Mouse (Mus musculus): ENCODE results near the gene Gngt2. TPM values are rescaled to one million over a fixed set of nuclear protein-coding genes. Genes with fewer than 3 reads are reported as not detected.

Gngt2 gene
- polyA plus RNA-seq, 1 experiment: 2.7 TPM

DNA sequence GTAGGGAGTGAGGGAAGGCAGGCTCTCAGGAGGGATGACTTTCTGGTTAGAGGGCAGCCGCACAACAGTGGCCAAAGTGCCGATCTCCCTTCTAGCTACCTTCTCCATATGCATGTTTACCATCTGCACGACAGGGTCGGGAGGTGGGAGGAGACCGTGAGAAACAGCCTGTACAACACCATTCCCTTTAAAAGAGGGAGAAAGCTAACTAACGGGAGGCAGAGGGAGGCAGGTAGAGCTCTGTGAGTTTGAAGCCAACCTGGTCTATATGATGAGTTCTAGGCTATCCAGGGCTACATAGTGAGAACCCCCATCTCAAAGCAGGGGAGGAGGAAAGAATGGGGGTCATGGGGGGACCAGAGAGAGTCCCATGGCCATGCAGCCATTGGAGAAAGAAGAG, 1.2 kb upstream of the Gngt2 start:
- H3K4me3 ChIP-seq (ENCODE audit: insufficient read depth, poor library complexity, severe bottlenecking): no peak overlapping the region
- H3K36me3 ChIP-seq (ENCODE audit: control insufficient read depth, insufficient read depth): no peaks in the 10 kb centered on the region
- no peak overlapping the region for H3ac ChIP-seq (ENCODE audit: control insufficient read depth, insufficient read length, low read depth)
- H3K79me3 ChIP-seq (ENCODE audit: low read depth): no peaks in the 10 kb centered on the region
- no peaks in the 10 kb centered on the region for H3K27me3 ChIP-seq (ENCODE audit: control insufficient read depth, insufficient read depth, insufficient read length)
- no peaks in the 10 kb centered on the region for H3K79me2 ChIP-seq (ENCODE audit: control insufficient read depth, insufficient read depth)
- TF ChIP-seq MYOD1 (IDR thresholded peaks at IDR 0.05; ENCODE audit: control insufficient read depth, insufficient read length, low read depth): no peak
- no peak for TF ChIP-seq CEBPB (IDR thresholded peaks at IDR 0.05; ENCODE audit: low read depth)
- no peak for TF ChIP-seq MAX (IDR thresholded peaks at IDR 0.05)
- TF ChIP-seq MYOG (IDR thresholded peaks at IDR 0.05; ENCODE audit: control insufficient read depth, extremely low read depth, insufficient read length): no peak
- no peak for TF ChIP-seq FOSL1 (IDR thresholded peaks at IDR 0.05; ENCODE audit: insufficient read depth, low read length, poor library complexity, severe bottlenecking)
- TF ChIP-seq USF1 (IDR thresholded peaks at IDR 0.05; ENCODE audit: low read depth): no peak
- no peak for TF ChIP-seq CTCF (IDR thresholded peaks at IDR 0.05; ENCODE audit: control insufficient read depth, insufficient read depth, insufficient read length)

DNA sequence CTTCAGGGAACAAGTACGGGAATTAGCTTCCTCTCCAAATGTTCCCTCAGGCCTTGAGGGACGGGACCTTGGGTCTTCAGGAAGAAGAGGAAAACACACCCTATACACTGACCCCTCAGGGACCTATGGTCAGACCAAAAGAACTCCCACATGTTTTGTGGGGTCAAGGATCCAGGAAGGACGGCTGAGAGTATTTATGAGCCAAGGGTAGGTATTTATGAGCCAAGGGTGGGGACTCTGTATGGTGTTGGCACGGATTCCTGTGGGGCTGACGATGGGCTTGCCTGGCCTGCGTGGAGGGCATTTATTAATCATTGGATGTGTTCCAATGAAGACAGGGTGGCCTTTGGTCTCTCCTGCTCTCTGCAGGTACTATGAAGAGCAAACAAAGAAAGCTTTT, 583 bp upstream of the Gngt2 start:
- no peaks in the 10 kb centered on the region for H3K79me2 ChIP-seq (ENCODE audit: control insufficient read depth, insufficient read depth)
- no peaks in the 10 kb centered on the region for H3K27me3 ChIP-seq (ENCODE audit: control insufficient read depth, insufficient read depth, insufficient read length)

DNA sequence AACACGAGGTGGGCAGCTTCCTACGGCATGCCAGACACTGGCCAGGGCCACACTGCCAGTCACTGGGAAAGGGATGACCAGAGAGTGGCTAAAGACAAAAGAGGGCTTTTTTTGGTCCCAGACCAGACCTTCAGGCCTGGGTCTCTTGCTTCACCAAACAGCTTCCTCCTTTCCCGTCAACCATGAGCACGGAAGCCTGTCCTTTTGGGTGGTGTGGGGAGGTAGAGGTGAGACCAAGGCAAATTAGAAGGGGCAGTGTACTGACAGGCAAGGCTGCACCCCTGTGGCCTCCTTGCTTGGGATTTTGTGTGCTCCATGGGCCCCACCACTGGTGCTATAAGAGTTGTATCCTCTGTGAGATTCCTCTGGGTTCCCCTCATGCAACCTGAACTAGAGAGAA, 1.6 kb downstream of the Gngt2 start:
- Histone ChIP-seq H3ac (ENCODE audit: control insufficient read depth, insufficient read length, low read depth) (no peak overlapping the region), H3K27me3 (ENCODE audit: control insufficient read depth, insufficient read depth, insufficient read length) (no peaks in the 10 kb centered on the region), H3K4me3 (ENCODE audit: insufficient read depth, poor library complexity, severe bottlenecking) (no peak overlapping the region), H3K36me3 (ENCODE audit: control insufficient read depth, insufficient read depth) (no peaks in the 10 kb centered on the region), H3K79me2 (ENCODE audit: control insufficient read depth, insufficient read depth) (no peaks in the 10 kb centered on the region), H3K79me3 (ENCODE audit: low read depth) (no peaks in the 10 kb centered on the region)
- no peak for TF ChIP-seq MYOD1 (IDR thresholded peaks at IDR 0.05; ENCODE audit: control insufficient read depth, insufficient read length, low read depth)
- no peak for TF ChIP-seq MAX (IDR thresholded peaks at IDR 0.05)
- TF ChIP-seq FOSL1 (IDR thresholded peaks at IDR 0.05; ENCODE audit: insufficient read depth, low read length, poor library complexity, severe bottlenecking): no peak
- no peak for TF ChIP-seq CTCF (IDR thresholded peaks at IDR 0.05; ENCODE audit: control insufficient read depth, insufficient read depth, insufficient read length)
- no peak for TF ChIP-seq MYOG (IDR thresholded peaks at IDR 0.05; ENCODE audit: control insufficient read depth, extremely low read depth, insufficient read length)
- TF ChIP-seq CEBPB (IDR thresholded peaks at IDR 0.05; ENCODE audit: low read depth): no peak
- no peak for TF ChIP-seq USF1 (IDR thresholded peaks at IDR 0.05; ENCODE audit: low read depth)

More for the DNA sequence above, 583 bp upstream of the Gngt2 start:
- no peaks in the 10 kb centered on the region for H3K79me3 ChIP-seq (ENCODE audit: low read depth)
- no peak overlapping the region for H3ac ChIP-seq (ENCODE audit: control insufficient read depth, insufficient read length, low read depth)
- H3K36me3 ChIP-seq (ENCODE audit: control insufficient read depth, insufficient read depth): no peaks in the 10 kb centered on the region
- TF ChIP-seq FOSL1 (IDR thresholded peaks at IDR 0.05; ENCODE audit: insufficient read depth, low read length, poor library complexity, severe bottlenecking) (no peak), MAX (IDR thresholded peaks at IDR 0.05) (no peak), MYOG (IDR thresholded peaks at IDR 0.05; ENCODE audit: control insufficient read depth, extremely low read depth, insufficient read length) (no peak), MYOD1 (IDR thresholded peaks at IDR 0.05; ENCODE audit: control insufficient read depth, insufficient read length, low read depth) (no peak), CEBPB (IDR thresholded peaks at IDR 0.05; ENCODE audit: low read depth) (no peak), CTCF (IDR thresholded peaks at IDR 0.05; ENCODE audit: control insufficient read depth, insufficient read depth, insufficient read length) (no peak)
- no peak overlapping the region for H3K4me3 ChIP-seq (ENCODE audit: insufficient read depth, poor library complexity, severe bottlenecking)

- Histone ChIP-seq H3K4me3 (ENCODE audit: insufficient read depth, poor library complexity, severe bottlenecking) (no peak overlapping the region), H3K36me3 (ENCODE audit: control insufficient read depth, insufficient read depth) (no peaks in the 10 kb centered on the region), H3K79me3 (ENCODE audit: low read depth) (no peaks in the 10 kb centered on the region), H3K79me2 (ENCODE audit: control insufficient read depth, insufficient read depth) (no peaks in the 10 kb centered on the region), H3K27me3 (ENCODE audit: control insufficient read depth, insufficient read depth, insufficient read length) (no peaks in the 10 kb centered on the region), H3ac (ENCODE audit: control insufficient read depth, insufficient read length, low read depth) (no peak overlapping the region)
- TF ChIP-seq MYOG (IDR thresholded peaks at IDR 0.05; ENCODE audit: control insufficient read depth, extremely low read depth, insufficient read length): no peak
- no peak for TF ChIP-seq CEBPB (IDR thresholded peaks at IDR 0.05; ENCODE audit: low read depth)
- TF ChIP-seq MYOD1 (IDR thresholded peaks at IDR 0.05; ENCODE audit: control insufficient read depth, insufficient read length, low read depth): no peak
Observed at GRCm38 (mm10) chr11:95838999-95839868, 2.2 kb downstream of the Gngt2 start.

- no peak for TF ChIP-seq MYOD1 (IDR thresholded peaks at IDR 0.05; ENCODE audit: control insufficient read depth, insufficient read length, low read depth)
- TF ChIP-seq CTCF (IDR thresholded peaks at IDR 0.05; ENCODE audit: control insufficient read depth, insufficient read depth, insufficient read length): no peak
- TF ChIP-seq MYOG (IDR thresholded peaks at IDR 0.05; ENCODE audit: control insufficient read depth, extremely low read depth, insufficient read length): no peak
- no peak for TF ChIP-seq FOSL1 (IDR thresholded peaks at IDR 0.05; ENCODE audit: insufficient read depth, low read length, poor library complexity, severe bottlenecking)
- no peak for TF ChIP-seq CEBPB (IDR thresholded peaks at IDR 0.05; ENCODE audit: low read depth)
- no peak for TF ChIP-seq MAX (IDR thresholded peaks at IDR 0.05)
- TF ChIP-seq USF1 (IDR thresholded peaks at IDR 0.05; ENCODE audit: low read depth): no peak
- no peaks in the 10 kb centered on the region for H3K27me3 ChIP-seq (ENCODE audit: control insufficient read depth, insufficient read depth, insufficient read length)
- no peak overlapping the region for H3K4me3 ChIP-seq (ENCODE audit: insufficient read depth, poor library complexity, severe bottlenecking)
Observed at GRCm38 (mm10) chr11:95840694-95841497, 3.9 kb downstream of the Gngt2 start.

More at GRCm38 (mm10) chr11:95840694-95841497, 3.9 kb downstream of the Gngt2 start:
- H3K79me2 ChIP-seq (ENCODE audit: control insufficient read depth, insufficient read depth): no peaks in the 10 kb centered on the region
- no peaks in the 10 kb centered on the region for H3K36me3 ChIP-seq (ENCODE audit: control insufficient read depth, insufficient read depth)
- no peak overlapping the region for H3ac ChIP-seq (ENCODE audit: control insufficient read depth, insufficient read length, low read depth)
- H3K79me3 ChIP-seq (ENCODE audit: low read depth): no peaks in the 10 kb centered on the region

Measured in C2C12 (cell line).